Mouse (Mus musculus) lung, postnatal 0 days (tissue): Measurements from ENCODE around the gene Gstt2.

Experiments
- CTCF ChIP-seq: IDR thresholded peaks from 2 replicates; pipeline ENCODE4 v1.5.1; 2016; ENCODE audit warnings: antibody characterized with exemption, mild to moderate bottlenecking
- EP300 ChIP-seq: IDR thresholded peaks from 2 replicates; pipeline ENCODE4 v1.6.1; 2016; ENCODE audit warnings: antibody characterized with exemption, mild to moderate bottlenecking, control low read depth

- TF ChIP-seq CTCF (no peak), EP300 (no peak)
These were observed 9.4 kb downstream of the Gstt2 start for GRCm38 (mm10) chr10:75827668-75828360.
